Mouse (Mus musculus) thymus, adult 2 months (tissue): ENCODE data around the gene Mn1. TPM values are rescaled to one million over a fixed set of nuclear protein-coding genes. Genes with fewer than 3 reads are reported as not detected.

Experiments
- DNase-seq: peaks from one replicate; pipeline ENCODE4 v3.0.0; 2021
- H3K27ac ChIP-seq: fragments of 200-500 bp; 2 replicates; pipeline ENCODE4 v1.5.1; 2012; ENCODE audit warnings: low read length, control low read depth; ENCODE audit not compliant: control insufficient read depth, insufficient read depth
- H3K27me3 ChIP-seq: fragments of 200-500 bp; 2 replicates; pipeline ENCODE4 v1.6.1; 2012; ENCODE audit warnings: mild to moderate bottlenecking, low read length, moderate library complexity, mixed read lengths; ENCODE audit not compliant: control insufficient read depth, insufficient read depth
- H3K36me3 ChIP-seq: fragments of 200-500 bp; 2 replicates; pipeline ENCODE4 v1.6.1; 2012; ENCODE audit warnings: mild to moderate bottlenecking, low read length, moderate library complexity; ENCODE audit not compliant: control insufficient read depth, insufficient read depth
- H3K4me1 ChIP-seq: fragments of 200-500 bp; replicated peaks from 2 replicates; pipeline ENCODE4 v1.6.1; 2012; ENCODE audit warnings: low read length; ENCODE audit not compliant: control insufficient read depth, insufficient read depth
- H3K4me3 ChIP-seq: fragments of 200-500 bp; 2 replicates; pipeline ENCODE4 v1.5.1; 2012; ENCODE audit warnings: mild to moderate bottlenecking, low read length, control low read depth, moderate library complexity; ENCODE audit not compliant: control insufficient read depth, insufficient read depth
- CTCF ChIP-seq: fragments of 200-500 bp; IDR thresholded peaks from 2 replicates; pipeline ENCODE4 v1.5.1; 2012; ENCODE audit warnings: mild to moderate bottlenecking, control low read depth, low read length, moderate library complexity, borderline replicate concordance; ENCODE audit not compliant: control insufficient read depth, poor library complexity, insufficient read depth; ENCODE audit errors: extremely low read depth
- POLR2A ChIP-seq: fragments of 200-500 bp; IDR thresholded peaks from 2 replicates; pipeline ENCODE4 v1.6.1; 2012; ENCODE audit warnings: mild to moderate bottlenecking, low read length, control low read depth, moderate library complexity; ENCODE audit not compliant: control insufficient read depth, poor library complexity, insufficient read depth; ENCODE audit errors: extremely low read depth
- WGBS: fragments of 180-500 bp; shearing (Covaris S2); methylation state at CpG from one replicate; pipeline ENCODE4 v1.1.7; 2018; 5-methylcytosine and 5-hydroxymethylcytosine counted together
- polyA plus RNA-seq: library from polyadenylated mRNA; depleted of rRNA; stranded (reverse); fragments of >200 nt; gene quantifications from 2 replicates; pipeline ENCODE4 v1.2.3, GENCODE M21; 2012

Gene Mn1
- polyA plus RNA-seq, 1 experiment, result 3.4 TPM

- Histone ChIP-seq H3K4me1 (peaks cover 9% of the 10 kb centered on the region; the same call in 1 of the 2 replicates), H3K27ac (no peak overlapping the region), H3K4me3 (no peak overlapping the region), H3K27me3 (peaks cover 23% of the 10 kb centered on the region; the same call in 1 of the 2 replicates), H3K36me3 (no peaks in the 10 kb centered on the region)
- 84% methylated on average over 22 of the region's 22 CpGs for WGBS
- TF ChIP-seq POLR2A (no peak), CTCF (no peak)
- DNase-seq, result no peak
These were observed 3.7 kb downstream of the Mn1 start for GRCm38 (mm10) chr5:111420896-111421295.

DNA sequence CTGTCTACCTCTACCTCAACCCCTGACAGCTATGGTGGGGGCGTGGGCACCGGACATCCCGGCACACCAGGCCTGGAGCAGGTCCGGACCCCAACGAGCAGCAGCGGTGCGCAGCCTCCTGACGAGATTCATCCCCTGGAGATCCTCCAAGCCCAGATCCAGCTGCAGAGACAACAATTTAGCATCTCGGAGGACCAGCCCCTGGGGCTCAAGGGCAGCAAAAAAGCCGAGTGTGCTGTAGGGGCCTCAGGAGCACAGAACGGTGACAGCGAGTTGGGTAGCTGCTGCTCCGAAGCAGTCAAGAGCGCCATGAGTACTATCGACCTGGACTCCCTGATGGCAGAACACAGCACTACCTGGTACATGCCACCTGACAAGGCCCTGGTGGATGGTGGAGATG is 4.3 kb downstream of the Mn1 start:
- WGBS, result 93% methylated on average over 15 of the region's 15 CpGs
- no peak overlapping the region for H3K4me3 ChIP-seq
- no peak for TF ChIP-seq CTCF
- no peak for TF ChIP-seq POLR2A
- no peak overlapping the region for H3K27ac ChIP-seq
- no peak for DNase-seq
- H3K36me3 ChIP-seq, result no peaks in the 10 kb centered on the region
- peaks cover 9% of the 10 kb centered on the region; the same call in 1 of the 2 replicates for H3K4me1 ChIP-seq
- peaks cover 23% of the 10 kb centered on the region; the same call in 1 of the 2 replicates for H3K27me3 ChIP-seq

DNA sequence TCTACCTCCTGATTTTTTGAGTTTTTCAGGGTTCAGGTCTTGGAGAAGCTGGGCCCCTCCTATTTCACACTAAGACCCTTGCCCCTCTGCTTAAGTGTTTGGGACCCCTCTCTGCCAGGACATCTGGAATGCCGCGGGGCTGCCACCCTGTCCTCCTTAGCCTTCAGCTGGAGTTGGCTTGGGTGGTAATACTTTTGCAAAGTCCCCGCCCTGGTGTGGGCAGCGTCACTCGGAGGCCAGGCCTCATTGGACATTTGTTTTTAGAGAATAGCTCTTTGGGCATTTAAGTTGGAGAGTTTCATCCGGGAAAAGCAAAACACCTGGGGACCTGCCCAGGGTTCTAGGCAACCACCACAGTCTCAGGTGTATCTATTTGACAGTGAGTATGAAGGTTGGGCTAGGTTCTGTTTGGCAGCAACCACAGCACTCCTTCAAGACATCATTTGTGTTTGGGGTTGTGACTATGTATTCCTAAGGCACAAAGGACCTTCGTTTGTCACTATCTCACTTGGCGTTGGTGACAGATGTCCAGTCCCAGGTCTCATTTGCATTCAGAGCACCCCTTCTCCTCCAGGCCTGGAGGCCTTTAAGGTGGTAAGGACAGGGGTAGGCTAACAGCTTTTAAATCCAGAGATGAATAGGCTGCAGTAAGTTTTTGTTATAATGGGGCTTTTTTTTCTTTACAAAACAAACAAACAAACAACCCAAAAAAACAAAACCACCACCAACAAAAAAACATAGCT is 5.1 kb downstream of the Mn1 start:
- Histone ChIP-seq H3K36me3 (no peaks in the 10 kb centered on the region), H3K27me3 (peaks cover 22% of the 10 kb centered on the region; the same call in 1 of the 2 replicates), H3K4me1 (peaks cover 6% of the 10 kb centered on the region; the same call in 1 of the 2 replicates), H3K4me3 (no peak overlapping the region), H3K27ac (no peak overlapping the region)
- WGBS, result 87% methylated on average over 8 of the region's 8 CpGs
- no peak for DNase-seq
- no peak for TF ChIP-seq POLR2A
- TF ChIP-seq CTCF, result no peak

- TF ChIP-seq CTCF (no peak), POLR2A (no peak)
- WGBS, result 81% methylated on average over 10 of the region's 10 CpGs
- DNase-seq, result no peak
- H3K4me1 ChIP-seq, result no peaks in the 10 kb centered on the region
- no peak overlapping the region for H3K27ac ChIP-seq
- H3K4me3 ChIP-seq, result no peak overlapping the region
- no peaks in the 10 kb centered on the region for H3K36me3 ChIP-seq
- peaks cover 16% of the 10 kb centered on the region; the same call in 1 of the 2 replicates for H3K27me3 ChIP-seq
These were observed 5.8 kb downstream of the Mn1 start for GRCm38 (mm10) chr5:111423011-111423410.

- 85% methylated on average over 4 of the region's 4 CpGs for WGBS
- peaks cover 11% of the 10 kb centered on the region; the same call in 1 of the 2 replicates for H3K27me3 ChIP-seq
- no peak for DNase-seq
- H3K4me3 ChIP-seq, result no peak overlapping the region
- no peaks in the 10 kb centered on the region for H3K4me1 ChIP-seq
- H3K27ac ChIP-seq, result no peak overlapping the region
- H3K36me3 ChIP-seq, result no peaks in the 10 kb centered on the region
- TF ChIP-seq CTCF, result no peak
- TF ChIP-seq POLR2A, result no peak
These were observed 6.5 kb downstream of the Mn1 start for GRCm38 (mm10) chr5:111423616-111424015.

DNA sequence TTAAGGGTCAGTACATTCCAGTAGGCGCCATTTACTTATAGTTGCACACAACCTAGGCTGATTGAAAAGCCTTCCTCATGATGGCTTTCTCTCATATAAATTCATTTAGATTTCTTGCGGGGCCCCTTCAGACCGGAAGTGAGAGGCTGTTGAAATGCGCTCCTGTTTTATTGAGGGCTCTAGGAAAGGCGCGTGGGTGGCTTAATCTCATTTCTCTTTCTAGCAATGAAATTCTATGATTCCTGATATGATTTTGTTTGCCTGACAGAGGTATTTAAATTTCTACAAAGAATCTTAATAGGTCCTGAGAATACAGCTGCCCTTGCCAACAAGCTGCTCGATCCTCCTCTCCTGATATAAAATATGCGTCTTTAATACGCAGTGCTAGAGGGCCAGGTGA is 8.7 kb downstream of the Mn1 start:
- Histone ChIP-seq H3K36me3 (no peaks in the 10 kb centered on the region), H3K27me3 (peaks cover 2% of the 10 kb centered on the region; the same call in 1 of the 2 replicates), H3K4me1 (no peaks in the 10 kb centered on the region), H3K4me3 (no peak overlapping the region), H3K27ac (no peak overlapping the region)
- TF ChIP-seq POLR2A (no peak), CTCF (no peak)
- 78% methylated on average over 9 of the region's 9 CpGs for WGBS
- no peak for DNase-seq

DNA sequence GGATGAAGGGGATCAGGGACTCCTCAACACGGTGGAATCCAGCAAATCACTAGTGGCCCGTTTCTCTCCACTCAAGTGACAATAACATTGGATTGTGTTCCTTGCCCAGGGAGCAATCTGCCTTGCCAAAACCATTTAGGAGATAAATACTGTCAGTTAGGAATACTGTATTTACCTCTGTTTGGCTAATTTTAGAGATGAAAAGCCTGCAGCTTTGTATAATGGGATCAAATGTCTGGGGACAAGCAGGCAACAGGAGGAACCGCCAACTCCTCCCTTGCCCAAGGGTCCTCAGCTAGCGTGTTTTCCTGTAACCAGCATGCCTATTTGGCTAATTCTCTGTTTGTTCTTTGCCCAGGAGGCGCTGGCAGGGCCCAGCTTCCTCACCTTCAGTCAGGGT is 9.1 kb downstream of the Mn1 start:
- TF ChIP-seq POLR2A (no peak), CTCF (no peak)
- Histone ChIP-seq H3K27me3 (peaks cover 2% of the 10 kb centered on the region; the same call in 1 of the 2 replicates), H3K27ac (no peak overlapping the region), H3K36me3 (no peaks in the 10 kb centered on the region), H3K4me1 (0 out of 2 replicates have a peak, but pooled peaks cover 4% of the 10 kb centered on the region), H3K4me3 (no peak overlapping the region)
- DNase-seq, result no peak
- WGBS, result 88% methylated on average over 5 of the region's 5 CpGs
